Mouse (Mus musculus) layer of hippocampus, adult 9-10 months (tissue): ENCODE measurements at regions not wholly inside any gene's neighbourhood (a gene's known extent, or its start where the extent isn't known, plus 50 kb on each side); places are given as distances from the start of the nearest gene placed in this dataset.

Experiments
- DNase-seq: peaks from one replicate; pipeline ENCODE4 v3.0.0; 2022; ENCODE audit warnings: low spot score

DNA sequence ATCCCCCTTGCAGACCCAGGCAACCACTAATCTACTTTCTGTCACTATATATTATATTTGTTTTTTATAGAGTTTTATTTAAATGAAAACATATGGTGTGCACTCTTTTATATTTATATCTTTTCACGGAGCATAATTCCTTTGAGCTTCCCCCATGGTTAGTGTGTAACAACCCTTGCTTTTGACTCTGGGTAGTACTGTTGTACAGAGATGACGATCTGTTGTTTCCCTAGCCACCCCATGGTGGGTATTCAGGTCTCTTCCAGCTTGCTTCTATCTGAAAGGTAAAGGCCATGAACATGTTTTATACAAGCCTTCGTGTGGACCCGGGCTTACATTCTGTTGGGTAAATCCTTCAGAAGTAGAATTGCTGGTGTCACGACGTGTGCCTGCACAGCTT, 221.2 kb upstream of the Rnaseh2b start:
- DNase-seq: no peak

DNA sequence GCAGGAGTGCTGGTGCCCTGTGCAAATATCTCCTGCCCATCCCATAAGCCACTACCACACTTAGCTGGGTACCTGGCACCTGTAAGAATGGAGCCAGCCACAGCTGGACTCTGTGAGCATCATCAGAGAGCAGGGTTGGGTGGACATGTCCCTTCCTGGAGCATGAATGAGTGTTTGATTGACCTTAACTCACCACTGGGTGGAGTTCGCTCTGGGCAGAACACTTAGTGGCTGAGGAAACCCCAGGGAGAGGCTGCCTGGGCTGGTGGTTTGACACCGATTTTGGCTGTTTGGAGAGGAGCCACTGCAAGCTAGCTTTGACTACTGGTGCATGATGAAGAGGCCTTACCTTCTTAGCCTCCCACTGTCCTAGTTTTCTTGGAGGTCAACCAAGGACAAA, 208.3 kb upstream of the Rnaseh2b start:
- no peak for DNase-seq

DNA sequence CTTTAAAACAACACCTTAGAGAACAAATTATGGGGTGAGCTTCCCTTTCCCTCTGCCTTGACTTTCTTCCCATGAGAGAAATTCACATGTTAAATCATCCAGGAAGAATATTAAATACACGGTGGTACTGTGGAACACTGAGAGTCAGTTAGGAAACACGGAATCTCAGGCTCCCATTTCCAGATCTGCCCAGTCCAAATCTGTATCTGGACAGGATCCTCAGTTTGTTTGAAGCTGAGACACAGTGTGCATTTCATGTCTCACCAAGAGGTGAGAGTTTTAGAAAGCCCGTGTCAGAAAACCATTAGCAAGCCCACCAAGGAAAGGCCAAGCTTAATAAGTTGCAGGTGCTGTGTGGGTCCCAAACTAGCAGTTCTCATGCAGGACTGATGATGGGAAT, 204.2 kb upstream of the Rnaseh2b start:
- no peak for DNase-seq

DNA sequence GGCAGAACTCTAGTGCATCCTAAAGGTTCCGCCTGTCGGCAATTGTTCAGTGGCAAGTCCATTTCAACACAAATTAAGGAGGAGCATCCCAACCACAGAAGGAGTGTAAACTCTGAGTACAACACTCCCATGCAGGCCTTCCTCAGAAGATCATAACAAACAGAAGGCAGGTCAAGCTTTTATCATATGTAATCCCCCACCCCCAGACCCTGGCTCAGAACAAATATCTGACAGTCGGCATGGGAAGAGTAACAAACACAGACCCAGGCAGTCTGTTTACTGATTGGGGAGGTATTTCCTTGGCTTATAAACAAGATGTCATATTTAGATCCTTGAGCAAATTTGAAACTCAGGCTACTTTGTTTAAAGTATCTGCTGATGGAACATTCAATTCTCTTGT, 174.9 kb upstream of the Rnaseh2b start:
- no peak for DNase-seq

DNA sequence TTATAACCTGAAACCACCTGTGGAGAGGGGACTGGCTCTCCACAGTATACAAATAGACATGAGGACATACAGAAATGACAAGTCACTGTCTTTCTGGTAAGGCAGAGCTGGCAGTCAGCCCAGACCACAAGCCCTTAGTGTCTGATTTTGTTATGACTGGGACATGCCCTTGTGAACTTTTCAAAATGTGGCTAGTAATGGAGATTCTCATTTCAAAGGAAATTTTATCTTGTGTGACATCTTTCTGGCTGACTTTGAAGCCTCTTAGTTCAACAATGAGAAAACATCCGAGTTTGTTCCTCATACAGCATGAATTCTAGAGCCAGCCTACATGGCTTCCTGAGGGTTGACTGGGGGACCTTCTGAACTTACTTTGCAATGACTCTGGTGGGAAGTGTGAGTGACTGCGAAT, 173.8 kb upstream of the Rnaseh2b start:
- DNase-seq: no peak

DNA sequence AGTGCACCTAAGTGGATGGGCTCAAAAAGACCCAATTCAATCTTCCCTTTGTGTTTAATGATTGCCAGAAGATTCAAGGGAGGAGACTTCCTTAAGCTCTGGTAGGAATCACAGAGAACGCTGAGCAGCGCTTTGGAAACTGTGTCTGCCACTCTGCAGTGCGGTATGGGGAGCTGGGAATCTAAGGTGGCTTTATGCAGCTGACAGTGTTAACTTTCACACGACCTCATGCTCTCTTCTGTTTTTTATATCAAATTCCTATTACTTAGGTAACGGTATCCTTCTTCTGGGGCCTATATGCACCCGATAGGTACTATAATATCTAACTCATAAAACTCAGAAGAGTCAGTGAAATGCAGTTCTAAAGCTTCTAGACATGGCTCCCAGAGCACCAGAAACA, 163.5 kb upstream of the Rnaseh2b start:
- no peak for DNase-seq

DNA sequence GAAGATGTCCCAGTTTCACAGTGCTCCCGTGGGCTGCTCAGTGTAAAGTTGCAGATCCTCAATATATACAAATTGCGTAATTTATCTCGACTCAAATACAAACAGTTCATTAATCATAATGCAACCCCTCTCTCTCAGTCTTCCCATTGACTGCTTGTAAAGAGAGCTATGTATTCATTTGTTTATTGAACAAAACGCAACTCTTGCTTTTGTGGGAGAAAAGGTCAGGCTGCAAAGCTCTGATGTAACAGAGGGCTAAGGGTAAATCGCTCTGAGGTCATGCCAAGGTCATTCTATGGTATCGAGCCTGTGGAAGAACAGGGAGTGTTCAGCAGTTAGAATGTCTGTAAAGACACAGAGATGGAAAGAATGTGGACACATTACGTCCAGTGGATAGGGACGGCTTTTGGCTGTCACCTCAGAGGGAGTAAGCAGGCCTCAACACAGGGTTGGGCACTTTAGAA, 160.0 kb upstream of the Rnaseh2b start:
- DNase-seq: no peak

DNA sequence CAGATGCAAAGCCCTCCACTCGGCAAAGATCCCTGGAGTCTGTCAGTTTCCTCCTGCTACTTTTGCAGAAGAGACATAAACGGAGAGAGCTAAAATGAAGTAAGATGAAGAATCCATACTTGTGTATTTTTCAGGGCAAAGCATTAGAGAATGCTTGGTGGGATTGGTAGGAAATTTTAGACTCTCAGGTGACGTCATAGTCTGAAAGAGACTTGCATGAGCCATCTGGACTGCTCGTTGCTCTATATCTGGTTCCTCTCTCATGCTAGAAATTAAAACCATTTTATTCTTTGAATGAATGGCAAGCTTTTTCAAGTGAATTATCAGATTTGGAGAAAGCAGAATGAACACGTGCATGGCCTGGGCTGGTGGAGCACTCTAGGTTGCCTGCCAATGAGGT, 154.4 kb upstream of the Rnaseh2b start:
- no peak for DNase-seq

DNA sequence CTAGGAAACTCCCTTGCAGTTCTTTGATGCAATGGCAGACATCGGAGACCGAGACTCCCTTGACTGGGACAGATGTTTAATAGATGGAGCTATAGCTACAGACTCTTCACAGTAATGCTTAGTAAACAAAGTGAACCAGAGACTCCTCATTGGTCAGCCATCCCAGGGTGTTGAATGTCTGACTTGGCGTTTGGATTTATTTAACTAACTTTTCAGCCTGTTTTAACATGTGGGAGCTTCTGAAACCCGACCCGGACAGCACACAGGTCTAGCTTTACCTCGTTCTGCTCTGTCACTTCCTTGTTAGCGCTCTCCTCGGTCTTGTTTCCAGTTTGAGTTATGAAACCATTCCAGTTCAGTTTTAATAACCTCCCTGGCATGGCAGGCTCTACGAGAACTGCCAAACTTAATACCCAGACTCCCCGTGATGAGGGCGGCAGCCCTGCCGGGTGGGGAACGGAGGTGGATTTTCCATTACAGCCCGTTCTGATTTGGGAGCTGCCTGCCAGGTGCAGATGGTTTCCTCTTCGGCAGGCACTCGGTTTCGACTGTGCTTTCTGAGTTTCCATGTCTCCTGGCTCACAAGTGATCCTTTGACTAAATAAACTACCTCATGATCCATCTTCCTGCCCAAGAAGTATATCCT, 147.9 kb upstream of the Rnaseh2b start:
- DNase-seq: no peak

DNA sequence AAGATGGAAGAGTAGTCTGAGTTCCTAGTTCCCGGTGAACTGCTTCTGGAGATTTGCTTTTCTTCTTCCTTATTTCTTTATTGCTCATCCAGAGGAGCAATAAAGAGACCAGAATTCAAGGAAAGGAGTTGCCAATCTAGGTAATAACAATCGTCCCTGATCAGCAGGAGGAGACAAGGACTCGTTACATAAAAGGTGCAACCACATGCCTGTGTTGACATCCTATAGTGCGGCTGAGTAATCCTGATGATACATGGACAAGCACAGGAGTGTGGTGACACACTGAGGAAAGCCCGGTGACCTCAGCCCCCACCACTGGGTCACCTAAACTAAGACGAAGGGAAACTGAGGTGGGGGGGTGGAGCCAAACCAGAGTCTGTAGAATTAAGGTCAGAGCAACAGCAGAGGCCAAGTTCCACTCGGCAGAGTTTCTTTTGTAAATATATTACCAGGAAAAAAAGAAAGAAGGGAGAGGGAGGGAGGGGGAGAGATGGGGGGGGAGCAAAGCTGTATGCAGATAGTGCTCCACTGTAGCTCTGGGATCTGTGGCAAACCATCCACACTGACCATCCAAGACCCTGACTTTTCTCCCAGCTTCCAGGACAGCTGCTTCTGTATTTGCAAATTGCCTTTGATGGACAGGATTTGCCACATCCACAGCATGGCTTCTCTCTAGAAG, 135.2 kb upstream of the Rnaseh2b start:
- no peak for DNase-seq

DNA sequence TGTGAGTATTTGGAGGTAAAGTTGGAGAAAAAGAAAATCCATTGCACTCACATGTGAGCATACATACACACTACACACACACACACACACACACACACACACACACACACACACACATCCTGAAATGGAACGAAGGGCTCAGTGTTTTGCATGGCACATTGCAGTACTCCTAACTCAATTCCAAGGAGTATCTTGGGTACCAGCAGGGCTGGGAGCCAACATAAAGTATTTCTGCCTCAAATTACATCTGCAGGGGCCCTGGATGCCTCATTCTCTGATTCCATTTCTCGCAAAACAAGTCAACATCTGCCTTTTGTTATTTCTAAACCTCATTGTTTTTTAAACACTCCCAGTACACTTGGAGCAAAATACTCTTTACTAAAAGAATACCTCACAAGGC, 132.7 kb upstream of the Rnaseh2b start:
- DNase-seq: no peak

DNA sequence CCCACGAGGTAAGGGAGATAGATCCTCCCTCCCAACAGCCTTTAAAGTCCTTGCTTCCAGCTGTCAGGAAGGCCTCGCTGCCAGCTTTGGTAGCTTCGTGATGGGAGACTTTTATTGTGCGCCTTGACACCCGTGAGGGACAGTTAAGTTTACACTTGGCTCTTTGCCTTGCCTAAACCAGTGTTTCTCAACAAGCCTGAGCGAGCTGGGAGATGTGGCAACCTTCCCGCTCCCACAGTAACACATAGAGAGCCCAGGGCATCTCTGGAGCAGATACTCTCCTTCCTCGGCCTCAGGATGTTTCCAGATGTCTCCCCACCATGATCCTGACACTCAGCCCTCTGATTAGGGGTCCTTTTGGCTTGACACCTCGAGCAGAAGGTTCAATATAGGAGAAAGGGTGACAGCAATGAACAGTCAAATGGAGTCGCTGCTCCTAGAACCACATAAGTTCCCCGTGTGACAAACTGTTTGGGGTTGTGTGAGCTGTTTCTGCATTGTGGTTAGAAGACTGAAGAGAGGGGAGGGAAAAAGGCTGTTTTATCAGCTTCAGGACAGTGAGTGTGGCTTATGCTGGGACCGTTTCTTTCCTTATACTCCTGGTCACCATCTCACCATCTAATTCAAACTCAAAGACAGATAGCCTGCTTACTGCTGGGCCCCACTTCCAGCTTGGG, 129.1 kb upstream of the Rnaseh2b start:
- DNase-seq: no peak

DNA sequence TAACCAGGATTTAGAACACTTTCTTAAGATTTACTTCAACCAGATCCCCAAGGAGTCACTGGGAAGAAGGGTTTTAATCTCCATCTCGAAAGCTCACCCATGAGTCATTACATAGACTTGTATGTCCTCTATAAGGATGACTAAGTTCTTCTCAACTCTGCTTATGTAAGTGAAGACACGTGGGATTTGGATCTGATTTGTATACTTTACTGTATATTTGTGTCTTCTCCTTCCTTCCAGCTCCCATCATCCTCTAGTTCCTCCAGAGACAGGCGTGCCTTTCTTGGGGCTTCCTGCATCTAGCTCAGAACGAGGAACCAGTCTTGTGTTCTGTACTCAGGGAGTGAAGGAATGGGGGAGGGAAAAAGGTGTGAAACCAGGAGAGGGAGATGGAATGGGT, 127.5 kb upstream of the Rnaseh2b start:
- no peak for DNase-seq

DNA sequence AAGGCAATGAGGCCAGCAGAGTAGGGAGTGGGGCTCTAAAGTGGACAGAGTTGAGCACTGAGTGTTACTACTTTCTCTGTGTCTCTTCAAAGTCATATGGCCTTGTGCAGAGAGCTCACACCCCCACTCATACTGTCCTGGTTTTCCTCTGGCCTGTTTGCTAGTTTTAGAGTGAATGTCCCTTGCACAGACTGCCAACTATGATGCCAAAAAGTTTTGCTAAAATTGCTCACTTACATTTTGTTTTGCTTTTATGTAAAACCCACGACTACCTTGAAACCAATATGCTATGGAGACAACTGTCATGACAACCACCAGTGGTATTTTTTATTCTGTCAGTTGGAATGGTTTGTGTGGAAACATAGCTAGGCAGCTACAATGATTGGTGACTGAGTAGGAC, 126.4 kb upstream of the Rnaseh2b start:
- DNase-seq: no peak

DNA sequence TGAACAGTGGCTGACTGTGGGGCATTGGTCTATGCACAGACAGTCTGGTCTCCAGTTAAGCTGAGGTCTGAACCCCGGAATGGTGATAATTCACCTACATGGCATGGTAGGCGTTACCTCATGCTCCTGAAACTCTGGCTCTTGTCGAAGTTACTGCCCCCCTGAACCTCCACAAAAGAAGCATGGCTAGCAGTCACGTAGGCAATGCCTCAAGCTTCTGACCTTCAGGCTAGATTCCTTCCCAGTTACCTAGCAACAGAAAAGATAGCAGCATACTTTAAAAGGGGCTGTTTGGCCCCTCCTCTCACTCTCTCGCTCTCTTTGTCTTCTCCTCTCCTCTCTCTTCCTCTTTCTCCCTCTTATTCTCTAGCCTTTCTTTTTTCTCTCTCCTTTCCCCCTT, 125.8 kb upstream of the Rnaseh2b start:
- DNase-seq: no peak

DNA sequence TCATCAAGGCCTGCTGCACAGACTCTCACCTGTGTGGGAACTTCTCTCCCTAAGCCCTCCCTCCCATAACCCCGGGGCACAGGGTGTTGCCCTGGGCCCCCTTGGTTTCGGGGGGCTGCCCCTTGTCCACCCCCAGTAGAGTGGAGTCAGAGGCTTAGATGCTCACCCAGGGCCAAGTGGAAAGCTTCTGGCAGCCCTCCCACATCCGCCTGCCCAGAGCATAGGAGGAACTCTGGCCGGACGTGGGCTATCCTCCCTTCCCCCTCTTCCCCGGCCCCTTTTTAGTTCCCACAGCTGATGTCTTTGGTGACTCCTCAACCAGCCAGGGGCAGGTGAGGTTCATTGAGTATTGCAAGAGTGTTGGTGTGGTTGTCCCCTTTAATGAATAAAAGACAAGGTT, 125.3 kb upstream of the Rnaseh2b start:
- DNase-seq: no peak

DNA sequence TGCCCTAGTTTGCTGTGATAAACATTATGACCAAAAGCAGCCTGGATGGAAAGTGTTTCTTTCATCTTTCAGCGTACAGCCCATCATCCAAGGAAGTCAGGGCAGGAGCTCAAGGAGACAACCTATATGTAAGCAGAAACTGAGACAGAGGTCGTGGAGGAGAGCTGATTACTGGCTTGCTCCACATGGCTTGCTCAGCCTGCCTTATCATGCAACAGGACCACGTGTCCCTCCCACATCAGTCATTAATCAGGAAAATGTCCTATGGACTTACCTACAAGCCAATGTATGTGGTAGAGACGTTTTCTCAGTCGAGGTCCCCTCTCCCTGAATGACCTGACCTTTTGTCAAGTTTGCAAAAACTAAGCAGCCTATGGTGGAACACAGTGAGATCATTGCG, 123.7 kb upstream of the Rnaseh2b start:
- no peak for DNase-seq

DNA sequence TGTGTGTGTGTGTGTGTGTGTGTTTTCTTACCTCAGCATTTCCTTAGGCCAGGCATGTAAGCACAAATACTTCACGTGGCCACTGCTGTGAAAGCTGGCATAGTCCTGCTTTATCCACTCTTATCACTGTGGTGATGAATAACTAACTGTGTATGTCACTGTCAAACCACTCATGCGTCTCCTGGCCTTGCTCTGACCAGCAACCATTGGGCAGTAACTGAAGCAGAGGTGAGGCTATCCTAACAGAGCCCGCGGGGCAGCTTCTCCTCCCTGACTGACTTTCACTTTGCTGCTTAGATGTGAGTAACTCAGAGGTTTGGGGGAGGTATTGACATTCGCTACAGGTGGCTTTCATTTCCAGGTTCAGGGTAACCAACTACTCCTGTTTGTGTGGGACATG, 122.0 kb upstream of the Rnaseh2b start:
- DNase-seq: no peak

DNA sequence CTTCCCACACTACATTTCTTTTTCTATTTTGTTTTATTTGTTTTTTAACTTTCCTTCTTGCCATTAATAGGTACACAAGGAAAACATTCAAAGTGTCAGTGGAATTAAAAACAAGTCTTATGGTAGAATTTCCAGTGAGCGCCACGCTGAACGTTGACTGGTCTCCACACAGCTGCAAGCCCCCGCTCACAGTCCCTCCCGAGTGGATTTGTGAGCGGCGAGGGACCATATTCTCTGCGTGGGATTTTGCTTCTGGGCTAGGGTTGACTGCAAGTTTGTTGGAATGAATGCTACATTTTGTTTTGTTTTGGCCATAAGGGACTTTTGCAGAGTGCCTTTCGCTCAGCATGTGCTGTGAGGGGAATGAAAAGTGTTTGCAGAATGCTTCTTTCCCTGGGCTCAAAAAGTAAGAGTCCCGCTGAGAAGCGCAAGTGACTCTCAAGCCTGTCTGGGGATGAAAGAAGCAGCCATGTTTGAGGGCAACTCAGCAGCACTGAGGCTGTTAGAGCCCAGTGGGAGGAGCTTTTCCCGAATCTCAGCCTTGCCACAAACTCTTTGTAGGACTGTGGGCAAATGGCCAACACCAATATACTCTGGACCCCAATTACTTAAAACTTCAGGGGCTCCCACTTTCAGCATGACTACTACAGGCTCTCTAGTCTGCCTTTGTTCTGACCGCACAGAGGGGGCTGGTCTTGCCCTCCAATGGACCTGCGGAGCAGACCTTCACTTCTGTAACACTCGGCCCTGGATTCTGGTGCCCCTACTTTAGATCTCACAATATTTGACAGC, 120.9 kb upstream of the Rnaseh2b start:
- no peak for DNase-seq

DNA sequence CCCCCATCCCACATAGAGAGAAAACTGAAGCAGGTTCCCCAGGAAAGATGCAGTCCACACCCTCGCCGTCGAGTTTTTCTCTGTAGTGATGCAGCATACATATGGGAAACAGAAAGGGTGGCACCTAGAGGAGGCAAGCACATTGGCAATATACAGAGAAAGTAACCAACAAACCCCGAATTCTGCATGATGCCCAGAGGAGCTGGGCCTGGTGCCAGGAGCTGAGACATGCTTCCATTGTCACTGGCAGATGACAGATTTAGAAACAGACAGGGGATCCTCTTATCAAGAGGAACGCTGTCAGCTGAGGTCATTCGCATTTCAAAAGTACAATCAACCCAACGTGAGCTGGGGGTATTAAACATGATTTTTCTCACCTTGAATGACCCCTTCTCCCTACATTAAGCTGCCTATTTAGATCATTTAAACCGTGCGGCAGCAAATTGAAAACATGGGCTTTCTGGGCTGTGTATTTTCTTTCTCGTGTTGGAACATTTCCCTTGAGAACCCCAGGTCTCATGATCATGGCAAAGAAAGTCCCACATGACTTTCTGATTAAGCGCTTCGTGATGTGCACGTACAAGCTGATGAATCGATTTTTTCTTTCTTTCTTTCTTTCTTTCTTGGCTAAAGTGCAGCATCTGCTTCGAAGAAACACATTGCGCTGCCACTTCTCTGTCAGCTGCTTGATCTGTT, 118.4 kb upstream of the Rnaseh2b start:
- DNase-seq: peak; percentile 71

DNA sequence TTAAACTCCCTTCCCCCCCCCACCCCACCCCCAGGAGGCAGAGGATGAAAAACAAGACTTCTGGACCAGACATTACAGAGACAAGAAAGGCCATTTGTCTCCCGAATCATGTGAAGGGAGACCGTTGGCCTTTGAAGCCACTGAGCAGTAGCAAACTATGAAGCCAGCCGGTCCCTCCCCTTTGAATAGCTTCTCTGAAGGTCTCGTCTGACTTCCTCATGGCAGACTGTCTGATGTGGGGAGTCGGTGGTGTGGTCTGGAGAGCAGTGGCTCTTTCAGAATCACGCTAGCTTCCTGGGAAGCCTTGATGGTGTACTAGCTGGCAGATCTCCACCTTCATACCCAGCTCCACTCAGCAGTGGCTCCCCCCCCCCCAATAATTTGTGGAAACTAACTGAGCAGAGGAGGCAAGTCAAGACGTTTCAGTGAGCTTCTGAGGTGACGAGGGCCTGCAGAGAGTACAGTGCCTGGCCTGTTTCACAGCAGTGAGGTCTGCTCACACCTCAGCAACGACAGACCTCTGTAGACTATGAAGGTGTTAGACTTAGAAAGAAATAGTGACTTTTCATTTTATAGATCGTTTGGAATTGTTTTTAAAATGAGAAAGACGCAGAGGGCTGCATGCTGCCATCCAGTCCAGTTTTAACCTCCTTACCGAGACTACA, 116.9 kb upstream of the Rnaseh2b start:
- no peak for DNase-seq

DNA sequence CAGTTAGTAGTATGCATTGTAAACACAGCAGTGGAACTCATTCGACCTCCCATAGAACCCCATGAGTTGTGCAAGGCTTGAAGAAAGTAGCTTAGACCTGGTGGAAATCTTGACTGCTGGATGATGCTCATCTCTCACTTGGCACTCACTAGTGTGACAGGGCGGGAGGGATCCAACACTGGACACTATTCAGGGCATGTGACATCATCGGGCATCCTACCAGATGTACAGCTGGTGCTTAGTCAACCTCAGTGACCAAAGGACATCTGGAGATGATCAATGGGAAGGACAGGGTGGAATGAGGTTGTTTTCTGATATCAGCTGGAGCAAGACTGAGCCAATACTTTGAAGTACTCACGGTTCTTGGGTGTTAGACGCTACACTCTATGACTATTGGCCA, 114.9 kb upstream of the Rnaseh2b start:
- DNase-seq: peak; percentile 41
